Mouse (Mus musculus): Measurements from ENCODE around the gene Nlrp6.
"Not testable (repeated sequence)": the region's sequence is repeated elsewhere in the genome, so short reads cannot be mapped to it uniquely, and the experiment has no call there.

Gene Nlrp6

GRCm38 (mm10) chr7:140920418-140921029, at the start of gene Nlrp6:
TSS of gene Nlrp6 (plus strand) at chr7:140920902.
- in situ Hi-C loops (cut with MboI, MseI): no loop called here

DNA sequence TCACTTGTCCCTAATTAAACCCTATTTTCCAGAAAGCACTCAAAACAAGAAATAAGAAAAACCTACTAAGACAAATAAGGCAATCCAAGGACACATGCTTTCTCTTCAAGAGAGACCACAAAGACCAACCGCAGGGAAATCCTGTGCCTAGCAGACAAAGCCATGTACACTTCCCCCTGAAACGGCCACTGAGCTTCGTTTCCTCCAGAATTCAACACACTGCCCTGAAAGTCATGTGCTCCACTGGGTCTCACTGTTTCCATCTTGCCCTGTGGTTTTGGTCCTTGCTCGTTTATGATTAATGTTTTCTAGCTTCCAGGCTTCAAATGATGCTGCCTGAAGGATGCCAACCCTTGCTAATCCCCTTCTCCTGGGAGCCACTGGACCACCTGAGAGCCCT, 46.5 kb upstream of the Nlrp6 start:
- in situ Hi-C loops (cut with MboI, MseI): no loop called here

DNA sequence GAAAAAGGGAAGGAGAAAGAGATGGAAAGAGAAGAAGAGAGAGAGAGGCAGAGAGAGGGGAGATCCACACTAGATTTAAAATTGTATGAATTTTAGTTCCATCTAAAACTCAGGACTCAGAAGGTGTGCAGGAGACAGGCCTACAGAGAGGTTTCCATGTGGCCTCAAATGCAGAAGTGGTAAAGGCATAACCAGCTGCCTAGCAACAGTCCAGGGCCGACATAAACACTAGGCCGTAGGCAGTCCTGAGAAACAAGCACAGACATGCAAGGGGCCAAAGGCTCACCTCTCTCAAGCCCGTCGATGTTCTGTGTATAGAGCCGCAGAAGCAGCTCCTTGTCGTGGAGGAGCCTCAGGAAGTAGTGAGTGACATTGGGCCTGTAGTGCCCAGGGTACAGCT, 43.3 kb upstream of the Nlrp6 start:
- in situ Hi-C loops (cut with MboI, MseI): no loop called here

GRCm38 (mm10) chr7:140879355-140879754, 41.3 kb upstream of the Nlrp6 start:
- in situ Hi-C loops (cut with MboI, MseI): no loop called here

GRCm38 (mm10) chr7:140880419-140880818, 40.3 kb upstream of the Nlrp6 start:
- in situ Hi-C loops (cut with MboI, MseI): loop anchor here (10.0 kb wide), 1 partner anchor 746 kb away; the partner anchor contains the start of gene Mtg1

DNA sequence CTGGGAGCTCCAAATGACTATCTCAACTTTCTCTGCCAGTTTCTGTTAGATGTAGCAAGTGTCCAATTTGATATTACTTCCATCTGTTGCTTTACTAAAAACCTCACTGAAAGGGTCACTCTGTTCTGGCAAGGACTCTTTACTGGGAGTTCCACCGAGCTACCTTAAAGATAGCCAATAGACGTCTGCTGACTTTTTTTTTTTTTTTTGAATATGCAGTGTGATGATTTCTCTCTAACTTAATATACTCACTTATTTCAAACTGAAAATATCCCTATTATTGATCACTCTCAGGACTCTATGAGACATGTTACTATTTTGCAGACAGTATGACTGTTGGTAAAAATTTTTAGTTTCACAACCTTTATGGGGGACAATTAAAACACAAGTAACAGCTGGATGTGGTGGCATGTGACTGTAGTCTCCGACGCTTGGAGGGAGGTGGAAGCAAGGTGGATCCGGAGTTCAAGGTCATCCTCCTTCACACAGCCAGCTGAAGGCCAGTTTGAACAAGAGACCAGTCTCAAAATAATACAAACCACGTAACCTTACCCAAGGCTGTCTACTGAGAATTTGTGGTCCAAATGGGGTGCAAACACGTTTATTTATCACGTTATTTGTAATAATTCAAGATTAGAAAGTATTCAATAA, 39.7 kb upstream of the Nlrp6 start:
- in situ Hi-C loops (cut with MboI, MseI): loop anchor here (10.0 kb wide), 1 partner anchor 746 kb away; the partner anchor contains the start of gene Mtg1

DNA sequence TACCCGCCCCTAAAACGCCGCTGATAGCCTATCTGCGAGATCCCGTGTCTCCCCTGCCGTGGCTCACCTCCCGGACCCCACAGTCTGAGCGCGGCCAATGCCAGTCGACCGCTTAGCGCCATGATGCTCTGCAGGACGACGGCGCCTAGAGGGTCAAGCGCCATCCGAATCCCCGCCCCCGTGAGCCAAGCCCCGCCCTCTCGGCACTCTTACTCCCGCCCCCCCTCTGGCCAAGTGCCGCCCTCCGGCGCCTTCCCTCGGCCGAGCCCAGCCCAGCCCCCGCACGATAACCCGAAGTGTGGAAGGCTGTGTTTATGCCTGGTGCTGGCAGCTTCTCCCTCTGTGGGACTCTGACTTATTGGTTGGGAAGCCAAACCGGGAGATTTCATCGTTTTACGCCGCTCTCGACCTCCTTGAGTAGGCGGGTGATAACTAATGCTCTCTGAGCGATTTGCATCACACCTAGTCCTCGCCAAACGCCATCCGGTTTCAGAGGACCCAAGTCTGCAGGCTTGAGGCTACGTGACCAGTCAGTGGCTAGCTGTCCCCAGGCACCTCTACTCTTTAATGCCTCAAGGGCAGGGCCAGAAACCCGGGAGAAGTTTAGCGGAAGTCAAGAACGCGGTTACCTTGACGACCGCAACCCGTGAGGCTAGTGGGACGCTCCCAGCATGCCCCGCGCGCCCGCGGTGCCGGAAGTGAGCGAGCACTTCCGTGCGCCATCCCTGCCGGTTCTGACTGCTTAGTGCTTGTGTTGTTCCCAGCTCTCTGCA, 38.8 kb upstream of the Nlrp6 start, which contains the start of the genes Psmd13 and Sirt3:
Psmd13 (plus strand) TSS at position 273 of the 773 bp plus-strand sequence.
Sirt3 (minus strand) TSS at position 614 of the 773 bp plus-strand sequence.
- in situ Hi-C loops (cut with MboI, MseI): loop anchor here (10.0 kb wide), 1 partner anchor 747 kb away; the partner anchor contains the start of gene Mtg1

- in situ Hi-C loops (cut with MboI, MseI): loop anchor here (10.0 kb wide), 1 partner anchor 748 kb away; the partner anchor contains the start of gene Mtg1
These were observed 38.3 kb upstream of the Nlrp6 start for GRCm38 (mm10) chr7:140882469-140882803.

DNA sequence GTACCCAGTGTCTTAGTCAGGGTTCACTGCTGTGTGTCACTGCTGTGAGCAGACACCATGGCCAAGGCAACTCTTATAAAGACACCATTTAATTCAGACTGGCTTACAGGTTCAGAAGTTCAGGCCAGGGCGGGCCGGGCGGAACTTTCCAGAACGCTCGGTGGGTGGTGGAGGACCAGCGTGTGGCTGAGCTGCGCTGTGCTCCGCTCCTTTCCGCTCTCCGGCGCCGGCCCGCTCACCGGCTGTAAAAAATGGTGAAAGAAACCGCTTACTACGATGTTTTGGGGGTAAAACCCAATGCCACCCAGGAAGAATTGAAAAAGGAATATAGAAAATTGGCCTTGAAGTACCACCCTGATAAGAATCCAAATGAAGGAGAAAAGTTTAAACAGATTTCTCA, 30.1 kb upstream of the Nlrp6 start:
- in situ Hi-C loops (cut with MboI, MseI): not testable (repeated sequence)

GRCm38 (mm10) chr7:140894031-140894430, 26.7 kb upstream of the Nlrp6 start:
- in situ Hi-C loops (cut with MboI, MseI): no loop called here

GRCm38 (mm10) chr7:140894611-140895010, 26.1 kb upstream of the Nlrp6 start:
- in situ Hi-C loops (cut with MboI, MseI): no loop called here

DNA sequence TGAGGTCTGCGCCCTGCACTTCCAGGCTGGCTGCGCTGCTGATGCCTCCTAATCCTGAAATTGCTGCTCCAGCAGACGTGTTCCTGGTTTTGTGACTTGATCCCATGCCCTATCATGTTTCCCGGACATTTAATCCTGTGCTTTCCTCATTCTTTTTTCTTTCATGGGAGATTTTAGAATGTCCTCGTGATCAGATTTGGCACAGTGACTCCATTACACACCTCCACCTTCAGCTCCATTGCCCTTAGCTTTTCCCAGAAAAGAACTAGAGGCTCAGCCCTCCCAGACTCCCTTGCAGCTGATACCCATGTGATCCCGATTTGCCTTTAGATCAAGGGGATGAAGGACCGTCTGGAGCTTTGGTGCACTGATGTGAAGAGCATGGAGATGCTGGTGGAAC, 22.8 kb upstream of the Nlrp6 start:
- in situ Hi-C loops (cut with MboI, MseI): no loop called here

DNA sequence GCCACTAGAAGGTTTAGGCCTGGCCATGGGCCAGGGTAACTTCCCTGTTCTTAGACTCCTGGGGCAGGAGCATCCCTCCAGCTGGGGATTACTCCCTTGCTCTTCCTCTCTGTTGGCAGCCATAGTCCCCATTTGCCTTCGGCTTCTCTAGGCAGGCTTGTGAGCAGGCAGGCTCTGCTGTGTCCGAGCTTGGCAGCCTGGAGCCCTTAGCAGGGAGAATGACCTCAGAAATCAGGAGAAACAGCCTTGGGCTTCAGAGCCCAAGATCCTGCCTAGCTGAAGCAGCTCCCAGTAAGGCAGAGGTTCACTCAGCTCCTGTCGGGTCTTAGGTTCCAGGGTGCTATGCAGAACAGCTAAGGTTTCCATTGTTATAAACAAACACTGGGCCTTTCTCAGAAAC, 21.6 kb upstream of the Nlrp6 start:
- in situ Hi-C loops (cut with MboI, MseI): no loop called here

GRCm38 (mm10) chr7:140900220-140900619, 20.5 kb upstream of the Nlrp6 start, which contains the start of gene Cox8b:
TSS of gene Cox8b (minus strand) at chr7:140900446.
- in situ Hi-C loops (cut with MboI, MseI): loop anchor here (5.0 kb wide), 1 partner anchor 58 kb away; no protein-coding TSS in a partner anchor

DNA sequence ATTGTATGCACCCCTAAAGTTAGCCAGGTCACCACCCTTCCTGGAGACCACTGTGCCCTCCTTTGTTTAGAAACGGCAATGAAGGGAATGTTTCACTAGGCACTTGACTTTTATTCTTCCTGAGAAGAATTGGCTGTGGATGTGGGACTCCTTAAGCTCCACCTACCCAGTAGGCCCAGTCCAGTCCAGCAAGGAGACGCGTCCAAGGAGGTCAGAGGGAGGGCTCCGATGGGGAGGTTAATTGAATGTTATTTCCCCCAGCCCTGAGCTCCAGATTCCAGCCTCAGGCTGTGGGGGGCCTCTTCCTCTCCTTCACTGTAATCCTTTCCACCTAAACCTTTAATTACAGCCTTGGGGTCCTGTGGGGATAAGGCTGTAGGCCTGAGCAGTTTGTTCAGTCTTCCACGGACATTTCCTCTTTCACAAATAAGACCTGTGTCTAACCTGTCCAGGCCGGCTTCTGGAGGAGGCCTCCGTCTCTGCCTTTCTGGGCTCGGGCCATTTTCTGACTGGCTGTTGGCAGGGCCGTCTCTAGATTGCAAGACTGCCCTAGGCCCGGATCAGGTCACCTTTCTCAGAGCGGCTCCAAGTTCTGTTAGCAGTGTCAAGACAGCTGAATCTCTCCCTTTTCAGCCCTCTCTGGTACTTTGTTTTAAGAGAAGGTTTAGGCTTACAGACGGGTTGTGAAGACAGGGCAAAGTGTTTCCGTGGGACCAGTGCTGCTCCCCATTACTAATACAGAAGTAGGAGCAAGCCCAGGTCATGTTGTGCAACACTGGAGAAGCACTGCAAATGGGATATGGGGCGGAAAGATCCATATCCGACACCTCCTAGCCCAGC, 18.4 kb upstream of the Nlrp6 start:
- in situ Hi-C loops (cut with MboI, MseI): loop anchor here (5.0 kb wide), 1 partner anchor 60 kb away; no protein-coding TSS in a partner anchor

GRCm38 (mm10) chr7:140903212-140903611, 17.5 kb upstream of the Nlrp6 start:
- in situ Hi-C loops (cut with MboI, MseI): loop anchor here (5.0 kb wide), 1 partner anchor 61 kb away; no protein-coding TSS in a partner anchor

DNA sequence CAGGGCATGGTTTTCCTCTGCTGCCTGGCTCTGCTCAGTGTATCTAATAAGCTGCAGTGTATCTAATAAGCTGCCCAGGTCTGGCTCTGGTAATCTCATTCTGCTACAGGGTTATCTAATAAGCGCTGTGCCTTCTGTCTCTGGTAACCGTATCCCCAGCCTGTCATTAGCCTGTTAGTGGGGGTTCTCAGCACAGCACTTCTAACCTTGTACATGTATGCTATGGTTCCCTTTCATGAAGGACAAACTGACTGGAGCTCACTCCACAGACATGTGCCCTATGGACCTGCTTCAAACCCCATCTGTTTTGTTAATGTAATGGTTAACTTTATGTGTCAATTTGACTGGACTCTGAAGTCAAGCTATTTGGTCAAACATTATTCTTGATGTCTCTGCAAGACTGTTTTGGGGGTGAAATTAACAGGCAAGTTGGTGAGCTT, 15.0 kb upstream of the Nlrp6 start:
- in situ Hi-C loops (cut with MboI, MseI): no loop called here

GRCm38 (mm10) chr7:140907131-140907530, 13.6 kb upstream of the Nlrp6 start:
- in situ Hi-C loops (cut with MboI, MseI): no loop called here

DNA sequence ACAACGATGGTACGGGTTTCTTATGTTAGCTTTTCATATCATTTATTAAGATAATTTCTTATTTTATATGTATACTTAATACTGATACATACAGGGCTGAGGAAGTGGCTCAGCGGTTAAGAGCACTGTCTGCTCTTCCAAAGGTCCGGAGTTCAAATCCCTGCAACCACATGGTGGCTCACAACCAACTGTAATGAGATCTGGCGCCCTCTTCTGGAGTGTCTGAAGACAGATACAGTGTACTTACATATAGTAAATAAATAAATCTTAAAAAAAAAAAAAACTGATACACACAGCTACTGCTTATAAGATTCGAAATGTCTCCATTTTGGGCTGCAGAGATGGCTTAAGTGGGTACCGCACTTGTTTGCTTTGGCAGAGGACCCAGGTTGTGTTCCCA, 13.0 kb upstream of the Nlrp6 start:
- in situ Hi-C loops (cut with MboI, MseI): no loop called here

GRCm38 (mm10) chr7:140908181-140908580, 12.5 kb upstream of the Nlrp6 start:
- in situ Hi-C loops (cut with MboI, MseI): no loop called here

- in situ Hi-C loops (cut with MboI, MseI): no loop called here
These were observed 12.0 kb upstream of the Nlrp6 start for GRCm38 (mm10) chr7:140908634-140909107.

Measured in regulatory T cell (primary cell).